Mouse (Mus musculus): ENCODE measurements around the gene Camk1d.
"Not testable (repeated sequence)": the region's sequence is repeated elsewhere in the genome, so short reads cannot be mapped to it uniquely, and the experiment has no call there.

Gene Camk1d

DNA sequence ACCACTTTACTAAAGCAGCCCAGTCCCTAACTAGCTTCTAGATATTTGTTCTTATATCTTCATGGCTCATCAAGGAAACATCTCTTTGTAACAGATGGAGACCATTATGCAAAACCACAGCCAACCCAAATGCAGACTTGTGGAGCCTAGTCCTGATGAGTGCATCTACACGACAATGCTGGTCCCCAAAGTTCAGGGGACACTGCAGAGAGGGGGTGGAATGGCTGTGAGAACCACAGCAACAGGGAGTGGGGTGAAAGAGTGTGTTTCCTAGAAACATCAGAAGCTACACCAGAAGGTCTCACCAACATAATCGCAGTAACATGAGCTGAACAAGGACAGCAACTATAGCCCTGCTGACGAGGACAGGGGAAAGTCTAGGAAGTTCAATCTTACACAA, 152.9 kb downstream of the Camk1d start:
- no peak for DNase-seq

DNA sequence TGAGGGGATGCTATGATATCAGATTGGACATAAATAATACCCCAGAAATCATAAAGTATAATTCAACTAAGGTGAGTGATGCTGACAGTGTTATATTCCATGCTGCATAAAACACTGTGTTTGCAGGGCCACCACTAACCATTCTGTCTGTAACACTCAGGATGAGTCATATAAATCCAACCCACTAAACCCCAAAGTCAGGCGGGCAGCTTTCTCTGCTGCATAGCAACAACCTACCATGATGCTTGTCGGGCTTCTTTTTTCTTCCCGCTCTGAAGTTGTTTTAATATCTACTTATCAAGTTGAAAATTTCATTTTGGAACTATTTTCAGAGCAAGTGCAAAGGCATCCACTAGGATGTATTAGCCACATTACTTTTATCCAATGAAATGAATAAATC, 161.1 kb downstream of the Camk1d start:
- DNase-seq: no peak

DNA sequence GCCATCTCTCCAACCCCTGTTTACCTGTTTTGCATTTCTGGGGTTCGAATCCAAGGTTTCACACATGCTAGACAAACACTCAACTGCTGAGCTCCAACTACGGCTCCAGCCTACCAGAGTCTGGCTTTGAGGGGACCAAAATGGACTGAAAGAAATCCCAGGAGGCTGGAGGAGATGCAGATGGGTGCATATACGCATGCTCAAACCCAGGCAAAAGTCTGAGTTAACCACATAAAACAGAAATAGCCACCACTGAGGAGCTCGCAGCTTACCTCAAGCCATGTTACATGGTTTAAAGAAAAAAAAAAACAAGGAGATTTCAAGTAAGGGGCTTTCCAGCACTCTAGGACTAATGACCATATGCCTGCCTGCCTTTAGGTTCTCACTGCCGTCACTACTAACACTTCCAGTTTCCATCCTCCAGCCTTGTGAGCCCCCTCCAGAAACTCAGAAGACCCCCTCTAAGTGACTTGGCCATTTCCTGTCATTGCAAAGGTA, 162.5 kb downstream of the Camk1d start:
- no peak for DNase-seq

DNA sequence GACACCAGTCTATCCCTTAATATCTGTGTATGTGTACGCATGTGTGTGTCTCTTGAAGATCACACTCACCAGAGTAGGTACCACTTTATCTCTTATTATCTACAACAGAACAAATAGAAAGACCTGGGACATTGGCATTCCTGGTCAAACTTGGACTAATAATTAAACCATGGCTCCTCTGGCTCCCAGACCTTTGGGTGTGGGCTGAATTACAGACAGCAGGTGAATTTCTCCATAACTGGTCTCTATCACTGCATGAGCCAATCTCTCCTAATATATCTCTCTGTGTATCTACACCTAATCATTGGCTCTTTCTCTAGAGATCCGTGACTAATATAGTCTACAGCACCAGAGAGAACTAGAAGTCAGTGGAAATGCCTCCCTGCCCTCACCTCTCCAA, 165.0 kb downstream of the Camk1d start:
- no peak for DNase-seq

- no peak for DNase-seq
These were observed 165.4 kb downstream of the Camk1d start for GRCm38 (mm10) chr2:5548872-5549271.

DNA sequence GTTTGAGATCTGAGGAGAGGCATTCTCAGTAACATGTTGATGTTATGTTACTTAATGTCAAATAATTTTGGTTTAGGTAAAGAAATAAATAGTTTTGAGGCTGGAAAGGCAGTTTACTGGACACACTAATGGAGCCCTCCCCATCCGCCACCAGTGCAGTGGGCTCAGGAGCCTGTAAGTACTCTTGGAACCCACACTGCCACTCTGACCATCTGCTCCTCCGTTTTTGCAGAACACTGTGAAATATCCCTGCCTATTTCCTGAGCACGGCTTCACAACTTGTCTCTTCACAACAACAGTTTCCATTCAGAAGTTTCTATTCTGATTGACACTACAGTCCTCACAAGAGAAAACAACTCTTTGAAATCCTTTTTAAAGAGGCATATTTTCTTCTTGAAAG, 173.4 kb downstream of the Camk1d start:
- DNase-seq: peak; percentile 28 to 57

GRCm38 (mm10) chr2:5539894-5540293, 174.4 kb downstream of the Camk1d start:
- not testable (repeated sequence) for DNase-seq

DNA sequence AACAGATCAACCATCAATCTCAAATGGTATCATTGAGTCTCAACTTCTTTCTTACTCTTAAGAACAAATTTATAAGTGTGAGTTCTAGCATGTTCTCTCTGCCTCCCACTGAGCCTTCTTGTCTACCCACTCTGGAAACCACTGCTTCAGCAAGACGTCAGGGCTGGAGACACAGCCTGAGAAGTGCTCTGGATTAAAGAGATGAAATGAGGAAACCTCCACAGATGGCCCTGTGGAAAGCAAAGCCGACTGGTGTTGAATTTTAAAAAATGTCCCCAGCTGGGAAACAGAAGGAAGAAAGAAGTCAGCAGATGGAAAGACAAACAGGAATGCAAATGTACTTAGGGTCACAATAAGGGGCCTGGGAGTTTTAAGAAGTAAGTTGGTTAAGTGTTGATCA, 180.4 kb downstream of the Camk1d start:
- DNase-seq: no peak

GRCm38 (mm10) chr2:5529992-5530391, 184.3 kb downstream of the Camk1d start:
- DNase-seq: peak in 1 of 2 experiments; percentile 46

DNA sequence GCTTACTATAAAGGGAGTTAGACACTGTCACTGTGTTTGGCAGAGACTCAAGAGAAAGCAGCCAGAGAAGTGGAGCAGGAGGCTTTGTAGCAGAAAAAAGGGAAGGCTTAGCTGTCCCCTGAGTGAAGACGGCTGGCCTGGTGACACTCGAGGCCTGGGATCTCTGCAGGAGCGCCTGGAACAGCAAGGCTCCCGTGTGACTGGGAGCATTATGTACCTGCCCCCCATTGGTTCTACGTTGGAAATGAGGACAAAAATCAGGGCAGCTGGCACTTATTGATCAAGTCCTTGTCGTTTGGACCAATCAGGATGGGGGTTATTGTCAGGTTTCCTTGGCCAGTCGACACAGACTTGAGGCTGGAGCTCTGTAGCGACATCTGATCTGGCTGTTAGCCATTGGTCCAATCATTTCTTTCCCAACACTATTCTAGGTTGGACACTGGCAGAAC, 195.1 kb downstream of the Camk1d start:
- DNase-seq: peak; percentile 15 to 45

- peak; percentile 17 to 37 for DNase-seq
These were observed 199.2 kb downstream of the Camk1d start for GRCm38 (mm10) chr2:5515106-5515505.

- no peak for DNase-seq
These were observed 200.2 kb downstream of the Camk1d start for GRCm38 (mm10) chr2:5514095-5514494.

- DNase-seq: no peak
These were observed 200.7 kb downstream of the Camk1d start for GRCm38 (mm10) chr2:5513621-5514020.

GRCm38 (mm10) chr2:5510042-5510441, 204.3 kb downstream of the Camk1d start:
- no peak for DNase-seq

DNA sequence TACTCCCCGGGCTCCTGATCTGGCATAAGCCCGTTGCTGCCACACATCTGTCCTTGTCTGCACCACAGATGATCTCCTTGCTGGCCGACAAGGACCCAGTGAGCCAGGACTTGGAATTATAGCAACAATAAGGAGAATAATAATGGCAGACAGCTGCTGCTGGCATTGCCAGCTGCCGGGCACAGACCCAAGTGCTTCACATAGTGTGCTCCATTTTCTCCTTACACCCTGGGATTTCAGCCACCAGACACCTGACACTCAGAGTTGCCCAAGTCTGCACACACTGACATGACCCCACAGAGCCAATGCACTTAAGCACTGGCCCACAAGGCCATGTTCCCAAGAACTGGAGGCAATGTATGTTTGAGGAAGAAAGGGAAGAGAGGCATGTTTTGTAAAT, 214.7 kb downstream of the Camk1d start:
- no peak for DNase-seq

DNA sequence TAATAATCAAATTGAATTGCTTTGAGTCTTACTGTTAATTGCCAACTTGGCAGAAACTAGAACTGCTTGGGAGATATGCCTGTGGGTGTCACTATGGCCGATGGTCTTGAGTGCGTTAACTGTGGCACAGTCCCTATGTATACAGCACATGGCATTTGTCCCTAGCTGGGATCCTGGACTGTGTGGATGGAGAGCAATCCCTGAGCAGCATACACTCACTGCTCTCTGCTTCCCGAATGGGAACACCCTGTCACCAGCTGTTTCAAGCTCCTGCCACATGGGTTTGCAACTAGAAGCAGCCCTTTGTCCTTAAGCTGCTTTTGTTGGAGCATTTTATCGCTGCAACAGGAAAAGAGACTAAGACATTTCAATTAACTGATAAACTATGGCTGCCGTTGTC, 224.4 kb downstream of the Camk1d start:
- no peak for DNase-seq

- peak; percentile 15 to 52 for DNase-seq
These were observed 227.0 kb downstream of the Camk1d start for GRCm38 (mm10) chr2:5487344-5487743.

- DNase-seq: no peak
These were observed 227.7 kb downstream of the Camk1d start for GRCm38 (mm10) chr2:5486663-5487062.

DNA sequence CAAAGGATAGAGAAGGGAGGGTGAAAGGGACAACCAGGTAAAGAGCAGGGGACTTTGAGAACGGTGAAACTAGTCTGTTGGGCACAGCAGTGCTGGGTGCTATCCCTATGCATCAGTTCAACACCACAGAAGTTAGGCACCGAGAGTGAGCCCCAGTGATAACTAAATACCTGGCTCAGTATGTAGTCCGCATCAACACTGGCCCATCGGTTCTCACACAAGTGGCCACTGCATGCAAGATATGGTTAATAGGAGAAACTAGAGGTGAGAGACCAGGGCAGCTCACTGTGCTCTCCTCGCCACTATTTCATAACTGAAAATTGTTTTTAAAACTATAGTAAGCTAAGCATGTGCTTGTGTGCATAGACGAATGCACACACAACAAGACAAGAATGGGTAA, 228.5 kb downstream of the Camk1d start:
- DNase-seq: no peak

DNA sequence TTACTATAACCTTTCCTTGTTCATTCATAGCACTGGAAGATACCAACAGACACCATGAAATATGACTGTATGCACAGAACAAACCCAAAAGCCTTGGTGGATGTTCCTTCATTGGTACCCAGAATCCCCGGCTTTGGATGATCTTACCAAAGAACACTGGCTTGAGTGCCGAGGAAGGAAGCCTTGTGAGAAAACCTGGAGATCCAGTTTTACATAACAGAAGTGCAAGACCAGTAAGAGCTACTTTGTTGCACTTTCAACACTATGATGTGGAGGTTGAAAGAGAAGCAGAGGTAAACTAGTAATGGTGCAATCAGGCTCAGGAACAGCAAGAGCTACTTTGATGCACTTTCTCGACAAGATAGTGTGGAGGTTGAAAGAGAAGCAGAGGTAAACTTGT, 234.4 kb downstream of the Camk1d start:
- no peak for DNase-seq

GRCm38 (mm10) chr2:5478709-5479108, 235.6 kb downstream of the Camk1d start:
- DNase-seq: no peak

DNA sequence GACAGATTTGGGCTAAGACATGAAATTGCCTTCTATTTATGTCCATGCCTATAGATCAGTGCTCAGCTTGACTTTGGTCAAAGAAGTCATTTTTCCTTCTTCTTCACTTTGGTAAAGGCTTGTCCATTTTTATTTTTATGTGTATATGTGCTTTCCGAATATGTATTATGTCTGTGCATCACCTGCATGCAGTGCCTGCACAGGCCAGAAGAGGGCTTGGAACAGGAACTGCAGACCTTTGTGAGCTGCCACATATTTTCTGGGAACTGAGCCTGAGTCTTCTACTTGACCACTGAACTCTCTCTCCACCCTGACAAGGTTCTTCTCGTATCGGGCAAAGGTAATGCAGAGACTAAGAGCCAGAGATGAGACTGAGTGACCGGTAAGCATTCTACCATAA, 236.1 kb downstream of the Camk1d start:
- peak in 1 of 2 experiments; percentile 17 for DNase-seq

DNA sequence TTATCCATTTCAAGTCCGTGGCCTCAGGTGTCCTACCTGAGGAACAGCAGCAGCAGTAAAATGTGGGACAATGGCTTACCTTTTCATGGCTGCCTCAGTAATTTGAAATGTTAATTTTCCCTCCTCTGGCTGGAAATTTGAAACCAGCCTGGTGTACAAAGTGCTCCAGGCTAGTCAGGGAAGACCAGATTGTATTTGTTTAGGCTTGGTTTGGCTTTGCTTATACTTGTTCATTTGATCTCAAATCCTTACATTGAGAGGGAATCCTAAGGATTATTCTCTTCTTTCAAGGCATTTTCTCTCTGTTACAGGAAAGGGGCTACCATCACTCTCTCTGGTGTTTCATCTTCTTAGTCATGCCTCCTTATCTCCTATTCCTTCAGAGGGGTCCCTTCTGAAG, 236.8 kb downstream of the Camk1d start:
- DNase-seq: no peak

DNA sequence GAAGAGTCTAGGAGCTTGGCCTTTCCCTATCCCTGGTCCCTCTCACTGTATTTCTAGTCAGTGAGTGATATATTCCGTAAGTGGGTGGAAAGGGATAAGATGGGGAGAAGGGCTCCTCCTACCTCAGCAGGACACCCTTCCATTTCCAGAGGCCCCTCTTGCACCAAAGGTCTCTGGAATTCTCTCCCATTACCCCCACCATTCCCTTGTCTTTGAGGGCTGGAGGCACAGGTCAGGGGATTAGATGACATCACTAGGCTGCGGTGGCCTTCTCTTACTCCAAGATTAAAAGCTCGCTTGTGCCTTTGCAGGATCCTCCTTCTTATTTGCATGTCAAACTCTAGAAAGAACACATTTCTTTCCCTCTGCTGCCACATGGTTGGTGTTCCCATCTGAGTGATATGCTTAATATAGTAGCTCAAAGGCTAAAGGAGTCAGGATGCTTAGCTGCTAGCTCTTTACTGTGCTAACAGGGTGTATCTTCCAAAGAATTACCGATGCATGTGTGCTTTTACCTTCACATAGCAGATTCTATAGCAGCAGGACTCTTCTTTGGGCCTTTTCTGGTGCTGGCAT, 244.9 kb downstream of the Camk1d start:
- DNase-seq: no peak

GRCm38 (mm10) chr2:5467537-5467936, 246.8 kb downstream of the Camk1d start:
- no peak for DNase-seq

Data from cerebellum, postnatal 25 days (tissue).